ENCODE assay signal across 10 mouse cellular contexts in genomic region chr7:115132595-115132994, GRCm38 (mm10).
"Had no signal": no experiment of that assay in that cellular context is flagged by ENCODE, and none has a peak within 500 bp of the region (broad histone marks: within the 10 kb centered on the region; RNA-seq: fewer than 3 reads in every experiment).

No protein-coding gene starts in this region.

- H3K4me2 ChIP-seq: limb, embryonic 12.5 days had no signal

- H3K4me1 ChIP-seq: limb, embryonic 12.5 days had no signal

- H3K9ac ChIP-seq: limb, embryonic 12.5 days; liver, embryonic 14.5 days had no signal

- H3K27ac ChIP-seq: layer of hippocampus, adult 2 months; limb, embryonic 12.5 days; liver, embryonic 14.5 days; stomach, postnatal 0 days had no signal

- H3K4me3 ChIP-seq: layer of hippocampus, adult 2 months; limb, embryonic 12.5 days had no signal

- H3K36me3 ChIP-seq: limb, embryonic 12.5 days had no signal

- H3K27me3 ChIP-seq: limb, embryonic 12.5 days had no signal

- DNase-seq: kidney, postnatal 10 days; liver; lung, adult 18-20 months; right cerebral cortex, adult 18-20 months; right cerebral cortex, postnatal 25 days; thymus, postnatal 4 days had no signal

- H3K9me3 ChIP-seq: limb, embryonic 12.5 days had no signal
